Mouse (Mus musculus) CH12.LX (cell line): Measurements from ENCODE around the gene 4932415D10Rik. TPM values are rescaled to one million over a fixed set of nuclear protein-coding genes. Genes with fewer than 3 reads are reported as not detected.
A peak's percentile ranks its signal among the peaks of the same experiment; 100 is the strongest.

Experiments
- DNase-seq: peaks from one replicate; pipeline ENCODE4 v3.0.0-alpha.2; 2013; ENCODE audit errors: extremely low read depth
- H3K27ac ChIP-seq: 2 replicates; pipeline ENCODE4 v1.5.1; 2012; ENCODE audit warnings: low read depth, mild to moderate bottlenecking, control low read depth, moderate library complexity; ENCODE audit not compliant: insufficient read depth
- H3K27me3 ChIP-seq: replicated peaks from 2 replicates; pipeline ENCODE3; 2012; ENCODE audit warnings: inconsistent platforms
- H3K36me3 ChIP-seq, 2 experiments: replicated peaks in 1 of 2; 2 replicates each; pipeline versions ENCODE3 to v1.6.1; 2012; ENCODE audit warnings: inconsistent platforms in 1 of 2, low read length in 1 of 2, mild to moderate bottlenecking in 1 of 2, mixed read lengths in 1 of 2, moderate library complexity in 1 of 2; ENCODE audit not compliant: control insufficient read depth in 1 of 2, insufficient read depth in 1 of 2
- H3K4me1 ChIP-seq, 2 experiments: 2 replicates each; pipeline ENCODE4 v1.6.1; 2012; ENCODE audit warnings: inconsistent platforms in 1 of 2, moderate library complexity in 1 of 2; ENCODE audit not compliant: insufficient read depth in 2 of 2, control insufficient read depth in 1 of 2
- H3K4me2 ChIP-seq: 2 replicates; pipeline ENCODE4 v1.6.1; 2012; ENCODE audit warnings: low read depth, mild to moderate bottlenecking, control low read depth; ENCODE audit not compliant: poor library complexity, insufficient read depth, severe bottlenecking
- H3K4me3 ChIP-seq, 3 experiments: fragments of 150-350 bp in 1 of 3; sonication (generic) in 1 of 3; replicated peaks in 1 of 3; 2 replicates each; pipeline versions ENCODE3 to v1.5.1; 2011 to 2012; ENCODE audit warnings: low read depth in 2 of 3, low read length in 2 of 3, mild to moderate bottlenecking in 2 of 3, moderate library complexity in 2 of 3, control low read depth in 1 of 3, improper control_type of control experiment in 1 of 3, inconsistent platforms in 1 of 3, mixed read lengths in 1 of 3; ENCODE audit not compliant: poor library complexity in 1 of 3
- H3K79me2 ChIP-seq: replicated peaks from 2 replicates; pipeline ENCODE4 v1.6.1; 2012; ENCODE audit warnings: mild to moderate bottlenecking, moderate library complexity; ENCODE audit not compliant: control insufficient read depth, poor library complexity, insufficient read depth, severe bottlenecking; ENCODE audit errors: extremely low read depth
- H3K9ac ChIP-seq: 2 replicates; pipeline ENCODE4 v1.6.1; 2012; ENCODE audit warnings: low read depth, mild to moderate bottlenecking, control low read depth, moderate library complexity; ENCODE audit not compliant: insufficient read depth
- H3K9me3 ChIP-seq: replicated peaks from 2 replicates; pipeline ENCODE3; 2012; ENCODE audit warnings: low read length, inconsistent platforms, mixed read lengths
- BHLHE40 ChIP-seq: IDR thresholded peaks from 2 replicates; pipeline ENCODE4 v1.6.1; 2011; ENCODE audit warnings: mild to moderate bottlenecking, low read depth, low read length, improper control_type of control experiment
- CHD1 ChIP-seq: IDR thresholded peaks from 2 replicates; pipeline ENCODE4 v1.6.1; 2012; ENCODE audit warnings: low read depth, low read length, improper control_type of control experiment, inconsistent platforms
- CHD2 ChIP-seq: IDR thresholded peaks from 2 replicates; pipeline ENCODE4 v1.6.1; 2011; ENCODE audit warnings: low read length, improper control_type of control experiment
- CTCF ChIP-seq, 2 experiments: IDR thresholded peaks in 1 of 2; conservative IDR thresholded peaks in 1 of 2; 2 replicates each; pipeline ENCODE4 v1.5.1; 2011 to 2012; ENCODE audit warnings: low read depth in 2 of 2, low read length in 2 of 2, improper control_type of control experiment in 1 of 2, inconsistent platforms in 1 of 2, mild to moderate bottlenecking in 1 of 2, moderate library complexity in 1 of 2
- E2F4 ChIP-seq: IDR thresholded peaks from 2 replicates; pipeline ENCODE4 v1.6.1; 2011; ENCODE audit warnings: low read depth, low read length, improper control_type of control experiment; ENCODE audit not compliant: insufficient replicate concordance
- ETS1 ChIP-seq: conservative IDR thresholded peaks from 2 replicates; pipeline ENCODE4 v1.6.1; 2012; ENCODE audit warnings: low read depth, mild to moderate bottlenecking, inconsistent platforms, low read length, improper control_type of control experiment, moderate library complexity
- GABPA ChIP-seq: IDR thresholded peaks from 2 replicates; pipeline ENCODE4 v1.6.1; 2012; ENCODE audit warnings: low read depth, low read length, improper control_type of control experiment, inconsistent platforms; ENCODE audit not compliant: insufficient replicate concordance
- JUND ChIP-seq: conservative IDR thresholded peaks from 2 replicates; pipeline ENCODE4 v1.6.1; 2011; ENCODE audit warnings: low read depth, low read length, improper control_type of control experiment
- KAT2A ChIP-seq: IDR thresholded peaks from 2 replicates; pipeline ENCODE4 v1.6.1; 2012; ENCODE audit warnings: low read length, improper control_type of control experiment, inconsistent platforms; ENCODE audit not compliant: insufficient replicate concordance
- SIN3A ChIP-seq: IDR thresholded peaks from 2 replicates; pipeline ENCODE4 v1.6.1; 2012; ENCODE audit warnings: low read length, improper control_type of control experiment, inconsistent platforms
- USF2 ChIP-seq: conservative IDR thresholded peaks from 2 replicates; pipeline ENCODE4 v1.6.1; 2011; ENCODE audit warnings: low read depth, low read length, improper control_type of control experiment
- ZKSCAN1 ChIP-seq: IDR thresholded peaks from 2 replicates; pipeline ENCODE4 v1.6.1; 2012; ENCODE audit warnings: low read depth, inconsistent platforms, low read length, improper control_type of control experiment, borderline replicate concordance
- dilution Hi-C: fragments of 300-500 bp; cut with MboI; formaldehyde crosslinking; loops from 2 replicates; pipeline ENCODE4 v1.14.3; 2020; ENCODE audit warnings: low sequenced_read_pairs; ENCODE audit not compliant: extremely low pct_unique_long_range_greater_than_20kb, extremely low pct_ligation_motif_present
- in situ Hi-C: fragments of 300-500 bp; cut with MboI; formaldehyde crosslinking; loops from 3 replicates; pipeline ENCODE4 v1.14.3; 2019; ENCODE audit warnings: low sequenced_read_pairs, low pct_ligation_motif_present, low pct_unique_long_range_greater_than_20kb, mixed read lengths
- polyA plus RNA-seq: library from polyadenylated mRNA; unstranded; fragments of >175 nt; gene quantifications from 2 replicates; pipeline ENCODE4 v1.2.1, GENCODE M21; 2012; ENCODE audit warnings: low read depth; ENCODE audit not compliant: insufficient read length
- total RNA-seq, 2 experiments: library from RNA; depleted of rRNA; stranded (reverse); fragments of 300-350 nt in 1 of 2; fragments of >200 nt in 1 of 2; gene quantifications; 2 replicates each; pipeline ENCODE4 v1.2.3; 2012 to 2014

4932415D10Rik gene
- total RNA-seq (2012; rRNA removed) (under 0.01 TPM in 1 of 2 replicates, not detected in the other), total RNA-seq (2014; rRNA removed) (0.03 TPM in 1 of 2 replicates, not detected in the other), polyA plus RNA-seq (0.08 TPM in 1 of 2 replicates, not detected in the other)

DNA sequence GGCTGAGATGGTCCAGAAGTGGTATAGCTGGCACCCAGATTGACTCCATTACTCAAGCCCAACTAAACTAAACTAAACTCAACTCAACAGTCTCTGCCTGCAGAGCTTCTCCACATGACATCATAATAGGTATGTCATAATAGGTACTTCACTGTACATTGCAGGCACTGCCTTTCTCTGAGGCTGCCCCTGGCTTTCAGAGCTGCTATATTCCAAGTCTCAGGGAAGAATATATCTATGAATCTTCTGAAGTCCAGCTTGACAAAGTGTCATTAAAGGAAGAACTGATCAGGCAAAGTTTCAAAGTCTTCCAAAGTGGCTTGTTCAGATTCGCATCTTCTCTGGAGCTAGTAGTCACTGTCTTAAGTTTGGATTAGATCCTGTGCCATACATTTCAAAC is at the start of gene 4932415D10Rik:
TSS of gene 4932415D10Rik (minus strand) at position 101 of the 400 bp plus-strand sequence.
- in situ Hi-C loops (no loop called here), dilution Hi-C loops (no loop called here)
- Histone ChIP-seq H3K9ac (no peak within 1 kb of the TSS), H3K4me2 (no peak within 1 kb of the TSS), H3K27me3 (peaks cover 15% of the 10 kb centered on the region), H3K9me3 (no peaks in the 10 kb centered on the region), H3K79me2 (no peaks in the 10 kb centered on the region), H3K27ac (no peak within 1 kb of the TSS), H3K4me3 (no peak within 1 kb of the TSS), H3K36me3 (no peaks in the 10 kb centered on the region), H3K4me1 (no peaks in the 10 kb centered on the region)
- TF ChIP-seq KAT2A, result no peak
- no peak for TF ChIP-seq BHLHE40
- TF ChIP-seq ZKSCAN1, result no peak
- no peak for TF ChIP-seq CHD2
- no peak for TF ChIP-seq GABPA
- no peak for TF ChIP-seq USF2
- TF ChIP-seq SIN3A, result no peak
- TF ChIP-seq CHD1, result no peak
- TF ChIP-seq JUND, result no peak
- no peak for DNase-seq

- dilution Hi-C loops, result no loop called here
- no peak overlapping the region for H3K4me3 ChIP-seq
These were observed 45.5 kb upstream of the 4932415D10Rik start for GRCm38 (mm10) chr10:82361911-82362310.

DNA sequence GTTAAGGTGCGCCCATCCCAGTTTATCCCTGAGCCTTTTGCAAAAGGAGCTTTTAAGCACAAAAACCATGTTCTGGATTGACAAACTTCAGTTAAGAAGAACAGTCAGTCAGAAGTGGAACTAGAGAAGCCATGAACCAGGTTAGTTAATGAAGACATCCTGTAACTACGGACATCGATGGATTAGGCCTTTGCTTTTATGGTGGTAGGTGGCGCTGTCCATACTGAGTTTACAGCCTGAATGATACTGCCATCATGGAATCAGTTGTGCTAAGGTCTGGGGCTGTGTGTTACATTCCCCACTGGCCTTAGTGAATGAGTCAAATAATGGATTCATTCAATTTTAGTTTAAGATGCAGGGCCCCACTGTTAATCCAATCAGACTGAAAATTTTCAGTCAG is 39.0 kb upstream of the 4932415D10Rik start:
- dilution Hi-C loops, result no loop called here
- TF ChIP-seq CTCF (conservative IDR thresholded peaks at IDR 0.05 in 1 of 2, IDR thresholded peaks at IDR 0.05 in 1 of 2; ENCODE audit: low read depth in 2 of 2, low read length in 2 of 2) (0 out of 4 replicates have a peak, but pooled peaks of 1 of the 2 experiments have one; percentile 5), ETS1 (no peak)

More at GRCm38 (mm10) chr10:82361911-82362310, 45.5 kb upstream of the 4932415D10Rik start:
- no peak for TF ChIP-seq E2F4
- TF ChIP-seq CTCF (conservative IDR thresholded peaks at IDR 0.05 in 1 of 2, IDR thresholded peaks at IDR 0.05 in 1 of 2; ENCODE audit: low read depth in 2 of 2, low read length in 2 of 2), result peak; percentile 7 to 24; a peak in 2 of 4 replicates
- H3K79me2 ChIP-seq, result peaks cover 2% of the 10 kb centered on the region
- no peak overlapping the region for H3K9ac ChIP-seq
- H3K27me3 ChIP-seq, result no peaks in the 10 kb centered on the region
- no peak overlapping the region for H3K4me2 ChIP-seq
- in situ Hi-C loops, result no loop called here
- no peak for DNase-seq
- H3K36me3 ChIP-seq, result peaks cover 3 to 35% of the 10 kb centered on the region in 2 experiments
- H3K4me1 ChIP-seq, result peaks cover 0 to 7% of the 10 kb centered on the region in 2 experiments; a peak in 1 of 4 replicates
- no peak overlapping the region for H3K27ac ChIP-seq
- peaks cover 9% of the 10 kb centered on the region for H3K9me3 ChIP-seq

More for the DNA sequence above, 39.0 kb upstream of the 4932415D10Rik start:
- in situ Hi-C loops, result no loop called here
- peak overlapping the region in 1 of 3 experiments; percentile 89 for H3K4me3 ChIP-seq
- no peaks in the 10 kb centered on the region for H3K27me3 ChIP-seq
- peaks cover 0 to 18% of the 10 kb centered on the region in 2 experiments for H3K36me3 ChIP-seq
- H3K4me2 ChIP-seq, result peak overlapping the region; percentile 23; the same call in 1 of the 2 replicates
- H3K79me2 ChIP-seq, result peaks cover 2% of the 10 kb centered on the region; the same call in 1 of the 2 replicates
- peaks cover 0 to 25% of the 10 kb centered on the region in 2 experiments; a peak in 2 of 4 replicates for H3K4me1 ChIP-seq
- H3K27ac ChIP-seq, result no peak overlapping the region
- H3K9me3 ChIP-seq, result no peaks in the 10 kb centered on the region
- no peak overlapping the region for H3K9ac ChIP-seq
- DNase-seq, result peak; percentile 16
